Mouse (Mus musculus) naive thymus-derived CD4-positive, alpha-beta T cell, adult 5 months (primary cell): ENCODE measurements around the gene Pnpla5. TPM values are rescaled to one million over a fixed set of nuclear protein-coding genes. Genes with fewer than 3 reads are reported as not detected.

Source experiments
- polyA plus RNA-seq: library from polyadenylated mRNA; unstranded; fragments of 100-300 nt; shearing (Covaris generic); gene quantifications from one replicate; pipeline ENCODE4 v1.2.1, GENCODE M21; 2017

The Pnpla5 gene
- polyA plus RNA-seq: not detected

GRCm38 (mm10) chr15:84123075-84123474 lies at the start of gene Pnpla5:
TSS of gene Pnpla5 (minus strand) at chr15:84123175.

DNA sequence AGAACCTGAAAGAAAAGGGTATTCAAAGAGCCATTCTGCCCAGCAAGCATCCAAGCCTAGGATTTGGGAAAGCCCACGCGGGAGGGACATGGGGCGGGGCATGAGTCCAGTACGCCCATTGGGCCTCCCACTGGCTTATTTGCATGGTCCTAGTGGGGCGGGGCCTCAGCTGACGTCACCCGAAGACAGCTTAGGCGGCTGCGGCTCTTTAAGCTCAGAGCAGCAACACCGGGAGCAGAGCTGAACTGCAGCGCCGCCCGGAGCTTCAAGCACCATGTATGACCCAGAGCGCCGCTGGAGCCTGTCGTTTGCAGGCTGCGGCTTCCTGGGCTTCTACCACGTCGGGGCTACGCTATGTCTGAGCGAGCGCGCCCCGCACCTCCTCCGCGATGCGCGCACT lies 44.6 kb upstream of the Pnpla5 start, which contains the start of gene Pnpla3:
Pnpla3 (plus strand) TSS at position 238 of the 400 bp plus-strand sequence.

GRCm38 (mm10) chr15:84105105-84105923 lies 17.7 kb downstream of the Pnpla5 start, which contains the start of gene Sult4a1:
TSS of gene Sult4a1 (minus strand) at chr15:84105754.

DNA sequence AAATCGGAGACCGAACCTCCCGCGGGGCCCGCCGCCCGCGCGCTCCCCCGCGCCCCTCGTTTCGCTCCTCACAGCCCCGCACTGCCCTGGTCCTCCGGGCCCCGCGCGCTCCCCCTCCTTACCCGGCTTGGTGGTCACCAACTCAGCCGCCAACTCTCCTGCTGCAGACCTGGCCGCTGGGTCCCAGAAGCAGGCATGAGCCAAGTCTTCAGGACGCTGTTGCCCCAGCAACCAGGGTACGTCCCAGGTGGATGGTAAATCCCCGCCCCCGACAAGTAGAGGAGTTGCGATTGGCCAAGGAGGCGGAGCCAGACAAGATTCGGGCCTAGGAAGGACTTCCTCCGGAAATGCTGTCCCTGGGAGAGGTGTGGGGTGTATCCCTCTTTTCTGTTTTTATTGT lies 57.8 kb downstream of the Pnpla5 start, which contains the start of gene Efcab6:
Efcab6 (minus strand) TSS at position 240 of the 400 bp plus-strand sequence.

Other genes with a start within 250 kb of the Pnpla5 start
- not detected for gene Efcab6, start 57.8 kb downstream of the Pnpla5 start, polyA plus RNA-seq
- not detected for gene Sult4a1, start 17.4 kb downstream of the Pnpla5 start, polyA plus RNA-seq
- not detected for gene Pnpla3, start 44.7 kb upstream of the Pnpla5 start, polyA plus RNA-seq
- 104 TPM for gene Samm50, start 69.1 kb upstream of the Pnpla5 start, polyA plus RNA-seq
- 0.86 TPM for gene Parvb, start 108.9 kb upstream of the Pnpla5 start, polyA plus RNA-seq
- 83.1 TPM for gene Parvg, start 200.9 kb upstream of the Pnpla5 start, polyA plus RNA-seq